Mouse (Mus musculus) cerebellum, adult 9-10 months (tissue): ENCODE measurements at regions not wholly inside any gene's neighbourhood (a gene's known extent, or its start where the extent isn't known, plus 50 kb on each side); places are given as distances from the start of the nearest gene placed in this dataset.
"Not testable (repeated sequence)": the region's sequence is repeated elsewhere in the genome, so short reads cannot be mapped to it uniquely, and the experiment has no call there.

Source experiments
- DNase-seq: peaks from one replicate; pipeline ENCODE4 v3.0.0; 2022

GRCm38 (mm10) chr1:164744955-164745608 is 51.4 kb upstream of the Dpt start:
- DNase-seq, result peak; percentile 53

DNA sequence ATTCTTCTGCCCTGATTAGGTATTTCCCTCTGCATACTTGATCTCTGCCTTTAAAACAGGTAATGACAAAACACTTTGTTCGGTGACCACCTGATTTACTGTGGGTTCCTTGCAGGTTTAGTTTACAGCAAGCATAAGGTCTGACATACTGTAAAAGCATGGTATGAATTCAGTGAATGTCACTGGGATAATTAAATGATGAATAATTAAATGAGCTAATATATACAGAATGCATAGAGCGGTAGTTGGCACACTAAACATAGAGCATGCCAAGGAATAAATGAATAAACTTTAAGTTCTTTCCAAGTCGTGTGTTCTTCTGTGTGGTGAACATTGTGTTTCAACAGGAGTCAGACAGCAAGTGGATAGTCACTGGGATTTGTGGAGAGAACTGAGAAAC is 51.9 kb upstream of the Dpt start:
- no peak for DNase-seq

- not testable (repeated sequence) for DNase-seq
Observed at GRCm38 (mm10) chr1:164742897-164743296, 53.5 kb upstream of the Dpt start.

- DNase-seq, result no peak
Observed at GRCm38 (mm10) chr1:164735646-164736045, 60.8 kb upstream of the Dpt start.

GRCm38 (mm10) chr1:164733741-164734140 is 62.7 kb upstream of the Dpt start:
- no peak for DNase-seq

DNA sequence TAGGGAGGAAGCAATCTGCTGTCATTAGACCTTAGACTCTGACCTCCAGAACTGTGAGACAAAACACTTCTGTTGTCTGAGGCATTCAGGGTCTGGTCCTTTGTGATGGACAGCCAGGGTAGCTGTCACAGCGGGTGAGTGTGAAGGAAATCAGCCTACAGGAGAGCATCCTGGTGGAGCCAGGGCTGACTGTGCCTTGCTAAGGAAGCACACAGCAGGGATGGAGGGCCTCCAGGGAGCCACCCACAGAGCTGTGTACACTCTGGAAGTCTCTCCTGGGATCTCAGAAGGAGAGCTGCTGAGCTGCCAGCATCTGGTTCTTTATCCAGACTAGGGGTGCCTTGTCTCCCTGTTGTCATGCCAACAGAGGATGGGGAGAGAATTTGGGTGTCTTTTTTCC is 74.4 kb upstream of the Dpt start:
- no peak for DNase-seq

DNA sequence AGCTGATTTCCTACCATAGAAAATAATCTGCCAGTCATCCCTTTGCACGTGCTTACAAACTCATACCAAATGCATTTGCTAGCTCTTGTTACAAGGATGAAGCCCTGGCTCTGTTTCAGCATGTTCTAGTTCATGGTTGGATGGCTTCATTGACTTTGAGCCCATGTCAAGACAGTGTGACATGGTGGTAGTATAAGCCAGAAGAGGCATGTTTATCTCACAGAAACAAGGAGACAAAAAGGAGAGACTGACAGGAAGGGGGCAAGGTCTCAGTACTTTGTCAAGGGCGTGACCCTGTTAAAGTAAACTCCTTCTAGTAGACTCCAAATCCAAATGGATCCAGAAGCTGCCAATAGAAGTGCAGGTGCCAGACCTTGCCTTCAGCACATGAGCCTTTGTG is 81.5 kb upstream of the Dpt start:
- DNase-seq, result no peak

GRCm38 (mm10) chr1:164713798-164714551 is 82.5 kb upstream of the Dpt start:
- DNase-seq, result no peak

GRCm38 (mm10) chr1:164712514-164712913 is 83.9 kb upstream of the Dpt start:
- no peak for DNase-seq

DNA sequence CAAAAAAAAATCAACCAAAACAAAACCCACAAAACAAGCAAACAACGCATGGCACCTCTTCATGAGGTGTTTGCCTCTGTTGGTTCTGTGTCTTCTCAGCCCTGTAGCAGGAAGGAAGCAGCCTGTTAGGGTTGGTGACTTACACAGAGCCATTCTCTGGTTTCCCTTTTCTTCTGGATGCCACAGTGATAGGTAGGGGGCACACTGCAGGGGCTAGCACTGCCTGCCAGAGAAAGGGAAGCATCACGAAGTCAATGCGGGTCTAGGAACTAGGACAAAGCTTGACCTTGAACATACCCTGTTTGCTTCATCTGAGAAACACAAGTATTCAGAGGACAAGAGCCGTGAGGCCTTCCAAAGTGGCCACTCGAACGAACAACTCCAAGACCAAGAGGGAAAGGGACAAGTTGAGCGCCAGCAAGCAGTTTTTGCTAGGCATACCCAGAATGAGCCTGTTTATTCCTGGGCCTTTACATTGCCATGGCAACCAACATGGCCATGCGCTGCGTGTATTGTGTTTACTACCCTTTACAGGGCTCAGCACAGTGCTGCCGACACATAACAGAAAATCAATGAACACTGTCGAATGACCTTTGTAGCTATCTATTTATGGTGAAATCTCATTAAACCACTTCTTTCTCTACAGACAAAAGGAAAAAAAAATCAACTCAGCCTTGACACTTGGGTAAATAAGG is 91.9 kb upstream of the Dpt start:
- DNase-seq, result no peak

DNA sequence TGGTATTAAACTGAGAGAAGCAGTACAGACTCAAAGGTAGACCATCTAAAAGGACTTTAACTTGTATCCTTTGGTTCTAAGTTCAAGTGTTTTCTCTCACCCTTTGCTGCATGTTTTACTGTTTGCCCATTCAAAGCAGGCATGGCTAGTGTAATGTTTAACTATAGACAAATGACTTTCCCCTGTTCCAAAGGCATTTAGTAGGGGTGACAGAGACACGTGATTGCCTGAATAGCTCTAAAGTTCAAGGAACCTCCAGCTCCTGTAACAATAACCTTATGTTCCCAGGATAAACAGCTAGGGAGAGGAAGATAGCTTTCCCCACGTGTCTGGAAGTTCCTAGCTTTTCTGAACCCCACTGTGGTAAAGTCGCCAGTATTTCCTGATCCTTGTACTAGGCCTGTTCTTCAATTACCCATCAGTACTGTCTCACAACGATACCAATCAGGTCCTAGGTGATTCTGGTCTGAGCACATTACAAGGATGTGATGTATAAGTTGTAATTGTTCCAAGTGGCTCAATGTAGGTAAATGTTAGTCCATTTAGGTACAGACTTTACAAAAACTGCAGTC is 92.8 kb upstream of the Dpt start:
- DNase-seq, result no peak

GRCm38 (mm10) chr1:164690055-164690454 is 106.4 kb upstream of the Dpt start:
- no peak for DNase-seq

DNA sequence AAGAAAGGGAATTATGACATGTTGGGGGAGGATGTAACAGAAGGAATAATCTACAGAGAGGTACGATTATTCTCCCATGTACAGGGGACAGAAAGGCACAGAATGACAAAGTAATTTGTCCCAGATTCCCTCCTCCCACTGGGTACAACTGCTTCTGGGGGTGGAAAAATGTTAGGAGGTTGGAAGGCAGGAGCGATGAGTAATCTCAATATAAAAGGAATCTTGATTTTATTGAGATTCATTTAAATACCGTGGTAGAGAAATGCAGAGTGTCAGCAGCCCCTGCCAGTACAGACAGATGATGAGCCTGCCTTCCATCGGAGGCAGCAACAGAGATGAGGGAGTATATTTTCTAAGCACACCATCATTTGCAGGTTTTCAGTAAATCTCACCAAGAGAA is 107.1 kb upstream of the Dpt start:
- DNase-seq, result no peak

- no peak for DNase-seq
Observed at GRCm38 (mm10) chr1:164684437-164684836, 112.0 kb upstream of the Dpt start.

DNA sequence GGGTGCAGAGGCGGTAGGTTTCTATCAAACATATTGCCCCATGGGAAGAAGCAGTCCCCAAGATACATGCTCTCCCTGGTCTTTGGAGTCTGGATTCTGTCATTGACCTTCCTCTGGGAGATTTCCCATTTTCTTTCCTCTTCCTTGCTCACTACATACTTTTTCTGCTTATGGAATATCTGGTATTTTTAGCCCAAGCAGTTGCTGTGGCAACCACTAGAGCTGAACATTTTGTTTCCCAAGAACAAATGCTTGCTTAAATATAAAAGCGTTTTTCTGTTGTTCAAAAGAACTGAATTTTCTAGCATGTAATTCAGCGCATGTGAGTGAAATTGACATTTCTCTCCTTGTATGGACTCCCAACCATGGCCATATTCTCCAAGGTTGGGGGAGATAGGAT is 112.7 kb upstream of the Dpt start:
- DNase-seq, result no peak

DNA sequence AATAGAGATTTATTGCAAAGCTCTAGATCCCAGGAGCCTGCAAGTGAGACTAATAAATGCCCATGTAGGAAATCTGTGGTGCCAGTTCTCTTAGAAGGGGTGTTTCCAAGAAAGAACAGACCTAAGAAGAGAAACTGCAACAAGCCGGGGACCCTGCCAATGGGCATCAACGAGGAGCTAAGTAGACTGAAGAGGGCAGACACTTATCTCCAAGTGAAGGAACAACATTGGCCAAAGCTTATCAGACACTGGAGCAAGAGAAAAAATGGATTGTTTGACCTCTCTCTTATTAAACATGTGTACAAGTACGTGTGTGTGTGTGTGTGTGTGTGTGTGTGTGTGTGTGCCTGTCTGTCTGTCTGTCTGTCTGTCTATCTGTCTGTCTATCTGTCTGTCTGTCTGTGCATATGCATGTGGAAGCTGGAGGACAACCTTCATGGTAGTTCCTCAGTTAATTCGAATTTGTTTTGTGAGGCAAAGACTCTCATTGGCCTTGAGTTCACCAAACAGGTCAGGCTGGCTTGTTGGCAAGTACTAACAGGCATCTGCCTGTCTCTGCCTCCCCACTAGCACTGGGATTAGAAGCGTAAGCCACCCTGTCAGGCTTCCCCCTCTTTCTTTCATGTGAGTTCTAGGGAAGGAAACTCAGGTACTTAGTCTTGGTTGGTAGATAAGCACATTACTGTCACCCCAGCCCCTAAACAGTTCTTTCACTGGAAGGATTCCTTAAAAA is 113.4 kb upstream of the Dpt start:
- DNase-seq, result no peak

DNA sequence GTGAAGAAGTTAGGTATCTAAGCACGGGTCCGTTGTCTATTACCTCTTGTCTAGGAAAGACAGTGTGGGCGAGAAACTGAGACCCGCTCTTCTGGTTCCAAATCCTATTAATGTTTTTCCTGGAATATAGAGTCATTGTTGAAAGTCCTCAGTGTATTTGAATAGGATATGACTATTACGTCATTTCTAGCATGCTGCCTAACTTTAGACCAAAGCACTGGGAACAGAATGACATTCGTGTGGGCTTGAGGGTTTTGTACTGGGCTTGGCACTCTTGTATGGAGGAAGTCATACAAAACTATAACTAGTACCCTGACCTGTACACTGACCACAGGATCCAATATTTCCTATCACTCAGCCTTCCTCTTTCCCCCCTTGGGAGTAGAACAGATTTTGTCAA is 114.0 kb upstream of the Dpt start:
- no peak for DNase-seq

DNA sequence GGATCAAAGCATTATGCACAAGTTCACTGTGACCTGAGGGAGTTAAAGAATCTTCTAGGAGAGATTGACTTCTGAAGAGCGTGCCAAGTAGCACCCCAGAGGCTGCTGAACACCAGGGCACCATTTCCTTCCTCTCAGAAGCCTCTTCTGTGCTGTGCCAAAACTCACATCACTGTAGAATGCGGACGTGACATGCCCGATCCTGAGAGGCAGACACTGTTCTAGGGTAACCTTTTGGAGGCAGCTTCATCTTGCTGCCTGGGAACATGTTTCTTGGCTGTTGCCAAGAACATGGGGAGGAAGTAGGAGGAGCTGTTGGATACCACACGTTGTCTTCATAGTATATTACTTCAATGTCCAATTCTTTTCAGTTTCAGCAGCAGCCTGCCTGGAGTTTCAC is 114.9 kb upstream of the Dpt start:
- no peak for DNase-seq

DNA sequence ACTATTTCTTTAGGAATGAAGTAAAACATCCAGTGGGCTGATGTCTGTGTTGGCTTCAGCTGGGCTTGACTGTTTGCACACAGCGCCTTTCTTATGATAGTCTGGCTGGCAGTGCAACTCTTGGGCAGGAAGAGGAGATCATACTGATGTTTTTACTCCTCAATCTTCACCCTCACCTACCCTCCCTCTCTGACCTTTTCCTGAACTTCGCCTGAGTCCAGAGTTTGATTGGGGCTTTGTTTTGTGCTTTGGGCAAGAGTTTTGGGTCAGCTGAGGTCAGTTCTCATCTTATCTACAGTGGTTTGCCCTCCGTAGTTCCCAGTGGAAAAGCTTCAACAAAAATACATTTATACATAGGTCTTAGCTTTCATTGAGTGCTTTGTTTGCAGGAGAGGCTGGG is 118.1 kb upstream of the Dpt start:
- no peak for DNase-seq

GRCm38 (mm10) chr1:164652244-164652643 is 144.2 kb upstream of the Dpt start:
- no peak for DNase-seq

DNA sequence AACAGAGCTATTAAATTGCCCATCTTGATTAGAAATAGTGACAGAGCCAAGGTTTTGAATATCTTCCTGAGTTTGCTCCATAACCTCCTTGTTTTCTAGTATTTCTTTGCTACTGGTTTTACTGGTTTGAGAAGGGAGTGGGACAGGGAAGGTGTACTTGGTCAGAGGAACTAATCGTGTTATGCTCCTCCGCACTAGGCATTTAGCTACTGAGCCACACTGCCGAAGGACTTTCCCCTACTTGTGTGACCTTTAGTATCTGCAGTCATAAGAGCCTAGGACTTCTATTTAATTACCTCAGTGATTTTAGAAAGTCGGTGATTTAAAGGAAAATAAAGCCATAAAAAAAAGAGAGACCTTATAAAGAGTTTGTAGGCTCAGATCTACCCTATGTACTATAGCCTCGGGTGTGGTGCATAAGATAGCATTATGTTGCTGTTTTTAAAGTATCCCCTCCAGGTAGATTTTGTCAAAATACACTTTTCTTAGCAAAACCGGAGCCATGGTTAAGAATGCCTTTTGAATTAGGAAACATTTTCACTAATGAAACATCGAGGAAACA is 158.5 kb upstream of the Dpt start:
- no peak for DNase-seq

- no peak for DNase-seq
Observed at GRCm38 (mm10) chr1:164631679-164632078, 164.8 kb upstream of the Dpt start.

GRCm38 (mm10) chr1:164628840-164629239 is 167.6 kb upstream of the Dpt start:
- DNase-seq, result no peak
